Mouse (Mus musculus): Measurements from ENCODE around the gene Evi5.

Evi5 gene

GRCm38 (mm10) chr5:107807496-107807895 lies 67.4 kb downstream of the Evi5 start:
- DNase-seq (ENCODE audit: low spot score) = no peak

- DNase-seq (ENCODE audit: low spot score) = no peak
Observed at GRCm38 (mm10) chr5:107802621-107803020, 72.3 kb downstream of the Evi5 start.

GRCm38 (mm10) chr5:107801234-107801633 lies 73.7 kb downstream of the Evi5 start:
- no peak for DNase-seq (ENCODE audit: low spot score)

- DNase-seq (ENCODE audit: low spot score) = no peak
Observed at GRCm38 (mm10) chr5:107798290-107798689, 76.6 kb downstream of the Evi5 start.

- DNase-seq (ENCODE audit: low spot score) = no peak
Observed at GRCm38 (mm10) chr5:107793927-107794326, 81.0 kb downstream of the Evi5 start.

GRCm38 (mm10) chr5:107793258-107793657 lies 81.6 kb downstream of the Evi5 start:
- DNase-seq (ENCODE audit: low spot score) = no peak

- no peak for DNase-seq (ENCODE audit: low spot score)
Observed at GRCm38 (mm10) chr5:107792516-107792915, 82.4 kb downstream of the Evi5 start.

- DNase-seq (ENCODE audit: low spot score) = no peak
Observed at GRCm38 (mm10) chr5:107791966-107792365, 82.9 kb downstream of the Evi5 start.

GRCm38 (mm10) chr5:107789492-107789891 lies 85.4 kb downstream of the Evi5 start:
- DNase-seq (ENCODE audit: low spot score) = no peak

- no peak for DNase-seq (ENCODE audit: low spot score)
Observed at GRCm38 (mm10) chr5:107787682-107788443, 87.0 kb downstream of the Evi5 start.

GRCm38 (mm10) chr5:107782360-107782759 lies 92.5 kb downstream of the Evi5 start:
- DNase-seq (ENCODE audit: low spot score) = no peak

- no peak for DNase-seq (ENCODE audit: low spot score)
Observed at GRCm38 (mm10) chr5:107778763-107779162, 96.1 kb downstream of the Evi5 start.

GRCm38 (mm10) chr5:107777545-107777830 lies 97.4 kb downstream of the Evi5 start:
- DNase-seq (ENCODE audit: low spot score) = no peak

GRCm38 (mm10) chr5:107776777-107777544 lies 97.9 kb downstream of the Evi5 start:
- DNase-seq (ENCODE audit: low spot score) = no peak

GRCm38 (mm10) chr5:107775875-107776274 lies 99.0 kb downstream of the Evi5 start:
- no peak for DNase-seq (ENCODE audit: low spot score)

GRCm38 (mm10) chr5:107772049-107772448 lies 102.9 kb downstream of the Evi5 start:
- DNase-seq (ENCODE audit: low spot score) = no peak

- no peak for DNase-seq (ENCODE audit: low spot score)
Observed at GRCm38 (mm10) chr5:107768224-107768623, 106.7 kb downstream of the Evi5 start.

- DNase-seq (ENCODE audit: low spot score) = no peak
Observed at GRCm38 (mm10) chr5:107765946-107766345, 109.0 kb downstream of the Evi5 start.

GRCm38 (mm10) chr5:107764486-107764885 lies 110.4 kb downstream of the Evi5 start:
- no peak for DNase-seq (ENCODE audit: low spot score)

- no peak for DNase-seq (ENCODE audit: low spot score)
Observed at GRCm38 (mm10) chr5:107763674-107764073, 111.2 kb downstream of the Evi5 start.

- DNase-seq (ENCODE audit: low spot score) = peak; percentile 6
Observed at GRCm38 (mm10) chr5:107759121-107759520, 115.8 kb downstream of the Evi5 start.

GRCm38 (mm10) chr5:107756072-107756471 lies 118.8 kb downstream of the Evi5 start:
- no peak for DNase-seq (ENCODE audit: low spot score)

GRCm38 (mm10) chr5:107754740-107755139 lies 120.2 kb downstream of the Evi5 start:
- DNase-seq (ENCODE audit: low spot score) = peak; percentile 59

GRCm38 (mm10) chr5:107753656-107754055 lies 121.3 kb downstream of the Evi5 start:
- no peak for DNase-seq (ENCODE audit: low spot score)
